Mouse (Mus musculus) E14TG2a.4 (cell line): ENCODE measurements around the gene Rpl27.

Experiments
- CTCF ChIP-seq: conservative IDR thresholded peaks from 2 replicates; pipeline ENCODE4 v1.5.1; 2014; ENCODE audit warnings: low read length
- NANOG ChIP-seq: IDR thresholded peaks from 2 replicates; pipeline ENCODE4 v1.6.1; 2014; ENCODE audit warnings: borderline replicate concordance, low read length, mixed read lengths

- TF ChIP-seq CTCF: no peak
- TF ChIP-seq NANOG: no peak
Observed at GRCm38 (mm10) chr11:101468731-101469130, 26.6 kb downstream of the Rpl27 start.
